Mouse (Mus musculus) embryonic facial prominence, embryonic 12.5 days (tissue): Measurements from ENCODE around the gene Mettl17. TPM values are rescaled to one million over a fixed set of nuclear protein-coding genes. Genes with fewer than 3 reads are reported as not detected.
A peak's percentile ranks its signal among the peaks of the same experiment; 100 is the strongest.

Experiments
- ATAC-seq: fragments of 200-750 bp; cut with Nextera tagmentation; 2 replicates; pipeline ENCODE4 v1.8.0; 2017; ENCODE audit not compliant: insufficient number of reproducible peaks, insufficient read depth, low FRiP score, low TSS enrichment
- H3K27ac ChIP-seq: fragments of 300-500 bp; sonication (generic); 2 replicates; pipeline ENCODE4 v1.5.1; 2016; ENCODE audit warnings: mild to moderate bottlenecking
- H3K27me3 ChIP-seq: fragments of 300-500 bp; sonication (generic); 2 replicates; pipeline ENCODE4 v1.6.1; 2016; ENCODE audit warnings: mild to moderate bottlenecking, moderate library complexity
- H3K36me3 ChIP-seq: fragments of 300-500 bp; sonication (generic); 2 replicates; pipeline ENCODE4 v1.6.1; 2016; ENCODE audit warnings: mild to moderate bottlenecking
- H3K4me1 ChIP-seq: fragments of 300-500 bp; sonication (generic); 2 replicates; pipeline ENCODE4 v1.6.1; 2016
- H3K4me2 ChIP-seq: fragments of 300-500 bp; sonication (generic); replicated peaks from 2 replicates; pipeline ENCODE4 v1.6.1; 2016; ENCODE audit warnings: mild to moderate bottlenecking, moderate library complexity
- H3K4me3 ChIP-seq: fragments of 300-500 bp; sonication (generic); 2 replicates; pipeline ENCODE4 v1.5.1; 2016; ENCODE audit warnings: mild to moderate bottlenecking
- H3K9ac ChIP-seq: fragments of 300-500 bp; sonication (generic); 2 replicates; pipeline ENCODE4 v1.6.1; 2016; ENCODE audit warnings: mild to moderate bottlenecking, moderate library complexity
- H3K9me3 ChIP-seq: fragments of 300-500 bp; sonication (generic); 2 replicates; pipeline ENCODE4 v1.6.1; 2016; ENCODE audit warnings: mild to moderate bottlenecking, moderate library complexity
- WGBS: fragments of 180-500 bp; shearing (Covaris S2); methylation state at CpG from one replicate; pipeline ENCODE4 v1.1.7; 2016; 5-methylcytosine and 5-hydroxymethylcytosine counted together
- polyA plus RNA-seq: library from polyadenylated mRNA; unstranded; fragments of >200 nt; fragmentation: Nextera tagmentation; extraction: Ambion mirVana; gene quantifications from 2 replicates; pipeline ENCODE4 v1.2.1, GENCODE M21; 2016

Gene Mettl17
- polyA plus RNA-seq, 1 experiment from 2014 or later: 55.5 TPM

DNA sequence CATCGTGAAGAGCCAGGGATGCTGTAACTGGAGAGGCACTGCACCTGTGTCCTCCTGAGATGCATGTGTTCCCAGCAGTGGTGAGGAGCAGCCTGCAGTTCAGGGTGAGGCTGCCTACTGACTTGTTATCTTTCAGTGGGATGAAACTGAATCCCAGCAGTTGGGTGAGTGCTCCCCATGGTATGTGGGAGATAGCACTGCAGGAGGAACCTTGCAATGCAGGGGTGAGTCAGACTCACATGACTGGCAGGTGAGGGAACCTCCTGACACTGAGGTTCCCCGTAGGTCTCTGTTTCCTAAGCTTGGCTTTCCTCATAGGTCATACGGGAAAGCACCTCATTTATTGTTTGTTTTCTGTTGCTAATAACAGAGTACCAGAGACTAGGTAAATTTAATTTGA lies 7.1 kb upstream of the Mettl17 start:
- H3K4me2 ChIP-seq: no peak overlapping the region
- H3K27me3 ChIP-seq: no peaks in the 10 kb centered on the region
- H3K27ac ChIP-seq: no peak overlapping the region
- no peaks in the 10 kb centered on the region for H3K9me3 ChIP-seq
- WGBS: 77% methylated on average over 3 of the region's 3 CpGs
- no peak for ATAC-seq
- H3K36me3 ChIP-seq: no peaks in the 10 kb centered on the region
- no peaks in the 10 kb centered on the region for H3K4me1 ChIP-seq
- no peak overlapping the region for H3K4me3 ChIP-seq
- no peak overlapping the region for H3K9ac ChIP-seq

DNA sequence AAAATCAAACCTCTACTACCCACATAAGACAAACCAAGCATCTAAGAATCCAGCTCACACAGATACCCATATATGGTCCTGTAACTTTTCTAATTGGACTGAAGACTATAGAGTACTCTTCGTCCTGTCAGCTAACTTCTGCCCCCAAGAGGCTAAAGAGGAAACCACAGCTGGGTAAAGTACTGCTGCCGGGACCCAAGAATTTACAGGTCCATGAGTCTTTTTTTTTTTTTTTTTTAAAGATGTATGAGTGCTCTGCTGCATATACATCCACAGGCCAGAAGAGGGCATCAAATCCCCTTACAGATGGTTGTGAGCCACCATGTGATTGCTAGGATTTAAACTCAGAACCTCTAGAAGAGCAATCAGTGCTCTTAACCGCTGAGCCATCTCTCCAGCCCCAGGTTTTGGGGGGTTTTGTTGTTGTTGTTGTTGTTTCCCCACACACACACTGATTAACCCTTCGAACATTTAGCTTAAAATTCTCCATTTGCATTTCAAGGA lies 1.1 kb upstream of the Mettl17 start:
- Histone ChIP-seq H3K36me3 (peaks cover 18% of the 10 kb centered on the region), H3K9me3 (no peaks in the 10 kb centered on the region), H3K27me3 (no peaks in the 10 kb centered on the region), H3K9ac (no peak overlapping the region), H3K4me1 (peaks cover 9% of the 10 kb centered on the region), H3K27ac (peak overlapping the region; percentile 90; the same call in 1 of the 2 replicates), H3K4me3 (peak overlapping the region; percentile 54), H3K4me2 (peak overlapping the region; percentile 80)
- 3% methylated on average over 4 of the region's 4 CpGs for WGBS
- ATAC-seq: 0 out of 2 replicates have a peak, but pooled peaks have one; percentile 17

DNA sequence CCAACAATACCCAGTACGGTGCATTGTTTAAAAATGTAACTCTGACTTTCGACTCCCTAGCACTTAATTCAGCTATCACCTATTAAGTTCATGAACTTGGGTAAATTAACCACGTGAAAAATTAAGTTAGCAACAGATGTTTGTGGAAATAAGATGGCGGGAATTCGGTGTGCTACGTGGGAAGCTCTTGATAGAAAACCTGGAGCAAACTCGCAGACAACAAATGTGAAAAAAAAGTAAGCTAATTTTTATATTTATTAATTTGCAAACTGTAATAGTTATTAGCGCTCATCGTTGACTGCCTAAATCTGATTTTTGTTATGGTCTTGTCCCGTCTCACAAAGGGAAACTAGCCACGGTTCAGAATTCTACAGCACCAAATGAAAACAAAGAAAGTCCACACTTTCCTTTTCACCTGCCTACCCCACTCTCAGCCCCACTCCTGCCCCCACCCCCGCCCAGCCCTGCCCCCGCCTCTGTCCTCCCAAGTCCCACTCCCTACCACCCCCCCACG lies 554 bp upstream of the Mettl17 start:
- ATAC-seq: peak; percentile 44
- Histone ChIP-seq H3K36me3 (peaks cover 23% of the 10 kb centered on the region), H3K4me1 (peaks cover 9% of the 10 kb centered on the region), H3K9me3 (no peaks in the 10 kb centered on the region), H3K4me3 (peak overlapping the region; percentile 54), H3K9ac (peak overlapping the region; percentile 40), H3K27me3 (no peaks in the 10 kb centered on the region), H3K27ac (peak overlapping the region; percentile 90), H3K4me2 (peak overlapping the region; percentile 80)
- 1% methylated on average over 14 of the region's 14 CpGs for WGBS

DNA sequence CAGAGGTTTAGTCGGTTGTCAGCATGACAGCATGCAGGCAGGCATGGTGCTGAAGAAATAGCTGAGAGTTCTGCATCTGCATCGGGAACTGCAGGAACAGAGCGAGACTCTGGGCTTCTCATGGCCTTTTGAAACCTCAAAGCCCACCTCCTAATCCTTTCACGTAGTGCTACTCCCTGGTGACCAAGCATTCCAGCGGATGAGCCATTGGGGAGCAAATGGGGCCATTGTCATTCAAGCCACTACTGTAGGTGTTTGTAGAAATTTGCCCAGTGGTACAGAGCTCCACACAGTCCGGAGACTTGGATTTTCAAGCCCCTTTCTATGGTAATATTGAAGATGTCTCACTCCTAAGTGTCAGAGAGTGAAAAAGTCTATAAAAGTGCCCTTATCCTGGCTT lies 1.4 kb downstream of the Mettl17 start:
- Histone ChIP-seq H3K4me3 (peak overlapping the region; percentile 54; the same call in 1 of the 2 replicates), H3K4me1 (peaks cover 9% of the 10 kb centered on the region), H3K36me3 (peaks cover 43% of the 10 kb centered on the region), H3K27ac (no peak overlapping the region), H3K27me3 (no peaks in the 10 kb centered on the region), H3K9me3 (no peaks in the 10 kb centered on the region), H3K4me2 (peak overlapping the region; percentile 80), H3K9ac (no peak overlapping the region; the same call in 1 of the 2 replicates)
- ATAC-seq: no peak
- WGBS: 61% methylated on average over 6 of the region's 6 CpGs

DNA sequence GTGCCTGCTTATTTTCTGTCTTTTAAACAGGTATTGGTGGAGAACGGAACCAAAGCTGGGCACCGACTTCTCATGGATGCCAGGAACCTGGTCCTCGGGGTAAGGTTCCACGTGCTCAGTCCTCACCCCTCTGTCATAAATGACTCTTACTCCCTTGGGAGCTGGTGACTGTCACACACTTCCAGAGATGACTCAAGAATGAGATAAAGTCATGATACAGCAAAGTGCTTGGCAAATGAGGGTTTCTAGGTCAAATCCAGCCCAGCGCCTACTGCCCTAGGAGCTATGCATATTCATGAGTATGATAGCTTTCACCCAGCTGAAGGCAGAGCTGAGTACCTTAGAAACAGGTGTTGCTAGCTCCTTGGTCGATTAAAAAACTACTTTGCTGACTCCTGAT lies 5.2 kb downstream of the Mettl17 start:
- 91% methylated on average over 6 of the region's 6 CpGs for WGBS
- no peak for ATAC-seq
- peaks cover 58% of the 10 kb centered on the region for H3K36me3 ChIP-seq
- H3K4me3 ChIP-seq: no peak overlapping the region
- no peak overlapping the region for H3K4me2 ChIP-seq
- H3K27ac ChIP-seq: no peak overlapping the region
- H3K4me1 ChIP-seq: peaks cover 9% of the 10 kb centered on the region
- no peaks in the 10 kb centered on the region for H3K9me3 ChIP-seq
- no peaks in the 10 kb centered on the region; the same call in 1 of the 2 replicates for H3K27me3 ChIP-seq
- H3K9ac ChIP-seq: no peak overlapping the region

DNA sequence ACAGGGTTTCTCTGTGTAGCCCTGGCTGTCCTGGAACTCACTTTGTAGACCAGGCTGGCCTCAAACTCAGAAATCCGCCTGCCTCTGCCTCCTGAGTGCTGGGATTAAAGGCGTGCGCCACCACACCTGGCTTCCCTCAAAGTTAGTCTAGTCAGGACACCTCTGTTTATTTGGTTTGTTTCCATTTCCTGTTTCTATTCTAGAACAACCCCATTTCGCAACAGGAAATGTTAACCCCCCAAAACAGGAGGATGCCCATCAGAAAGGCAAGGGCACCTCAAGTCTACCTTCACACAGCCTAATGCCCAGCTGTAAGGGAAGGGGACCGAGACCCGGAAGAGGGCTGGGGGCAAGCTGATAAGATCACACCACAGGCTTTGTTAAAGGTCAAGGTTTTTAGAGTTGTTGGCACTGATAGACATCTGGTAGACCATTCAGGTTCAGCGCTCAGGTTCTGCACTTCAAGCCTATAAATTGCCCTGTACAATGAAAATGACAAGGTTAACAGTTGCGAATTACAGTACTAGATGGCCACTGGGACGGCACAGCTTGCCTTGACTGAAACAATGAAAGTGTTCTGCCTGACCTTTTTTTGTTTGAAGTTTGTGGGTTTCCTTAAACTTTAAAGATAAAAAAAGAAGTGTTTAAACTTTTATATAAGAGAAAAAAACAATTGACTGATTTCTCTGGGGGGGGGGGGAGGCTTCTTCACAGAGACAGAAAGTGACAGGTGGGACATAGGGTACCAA lies 7.7 kb downstream of the Mettl17 start, which contains the start of gene Slc39a2:
Gene Slc39a2, plus strand, starts transcription at position 699 of the 749 bp plus-strand sequence.
- Histone ChIP-seq H3K4me3 (no peak within 1 kb of the TSS), H3K27ac (no peak within 1 kb of the TSS; the same call in 1 of the 2 replicates), H3K27me3 (no peaks in the 10 kb centered on the region; the same call in 1 of the 2 replicates), H3K4me1 (no peaks in the 10 kb centered on the region), H3K36me3 (peaks cover 49% of the 10 kb centered on the region), H3K4me2 (no peak within 1 kb of the TSS), H3K9ac (no peak within 1 kb of the TSS), H3K9me3 (no peaks in the 10 kb centered on the region)
- WGBS: 89% methylated on average over 9 of the region's 9 CpGs
- ATAC-seq: no peak

DNA sequence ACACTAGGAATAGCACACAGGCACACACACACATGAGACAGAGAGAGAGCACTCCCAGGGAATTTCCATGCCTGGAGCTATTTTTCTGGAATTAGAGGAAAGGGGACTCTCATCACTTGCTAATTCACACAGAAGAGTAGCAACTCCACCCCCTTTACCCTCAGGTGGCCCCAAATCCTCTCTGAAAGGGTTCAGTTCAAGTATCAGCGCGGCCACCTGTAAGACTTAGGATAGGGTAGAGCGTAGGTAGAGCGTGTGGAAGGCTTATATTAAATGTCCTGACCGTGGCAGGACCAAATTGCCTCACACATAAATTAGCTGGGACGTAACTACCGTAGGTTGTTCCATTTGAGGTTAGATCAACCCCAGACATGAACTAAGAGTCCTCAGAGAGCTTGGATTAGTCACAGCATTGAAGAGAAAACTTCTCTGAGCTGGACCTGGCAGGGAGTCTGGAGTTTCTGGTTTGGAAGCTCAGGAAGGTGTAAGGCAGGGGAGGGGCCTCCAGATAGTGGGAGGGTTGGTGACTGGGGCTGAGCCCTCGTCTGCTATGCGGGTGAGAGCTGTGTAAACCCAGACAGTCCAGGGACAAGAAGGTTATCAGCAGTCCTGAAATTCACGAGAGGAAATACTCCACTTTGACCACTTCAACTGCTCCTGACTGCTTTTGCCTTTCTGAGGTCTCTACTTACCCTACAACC lies 8.6 kb downstream of the Mettl17 start:
- no peaks in the 10 kb centered on the region for H3K4me1 ChIP-seq
- H3K9me3 ChIP-seq: no peaks in the 10 kb centered on the region
- H3K9ac ChIP-seq: no peak overlapping the region
- H3K4me2 ChIP-seq: no peak overlapping the region
- no peak overlapping the region for H3K4me3 ChIP-seq
- H3K27me3 ChIP-seq: no peaks in the 10 kb centered on the region; the same call in 1 of the 2 replicates
- no peak overlapping the region; the same call in 1 of the 2 replicates for H3K27ac ChIP-seq
- H3K36me3 ChIP-seq: peaks cover 41% of the 10 kb centered on the region
- ATAC-seq: no peak
- 25% methylated on average over 10 of the region's 10 CpGs for WGBS

DNA sequence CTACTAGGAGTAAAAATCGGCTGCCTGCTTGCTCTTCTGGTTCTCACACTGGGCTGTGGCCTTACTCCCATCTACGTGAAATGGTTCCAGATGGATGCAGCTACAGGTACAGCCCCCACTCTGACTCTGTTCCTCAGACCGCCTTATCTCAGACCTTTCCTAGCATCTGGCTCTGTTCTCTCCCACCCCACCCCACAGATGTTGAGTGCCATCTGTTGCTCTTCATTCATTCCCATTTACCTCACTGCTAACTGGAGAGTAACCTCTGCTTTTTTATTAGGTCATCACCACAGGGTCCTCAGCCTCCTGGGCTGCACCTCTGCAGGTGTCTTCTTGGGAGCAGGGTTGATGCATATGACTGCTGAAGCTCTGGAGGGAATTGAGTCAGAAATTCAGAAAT lies 9.2 kb downstream of the Mettl17 start:
- 55% methylated on average over 3 of the region's 3 CpGs for WGBS
- Histone ChIP-seq H3K4me1 (no peaks in the 10 kb centered on the region), H3K36me3 (peaks cover 38% of the 10 kb centered on the region), H3K9ac (no peak overlapping the region), H3K9me3 (no peaks in the 10 kb centered on the region), H3K4me2 (no peak overlapping the region), H3K4me3 (no peak overlapping the region), H3K27me3 (no peaks in the 10 kb centered on the region; the same call in 1 of the 2 replicates), H3K27ac (no peak overlapping the region; the same call in 1 of the 2 replicates)
- no peak for ATAC-seq

DNA sequence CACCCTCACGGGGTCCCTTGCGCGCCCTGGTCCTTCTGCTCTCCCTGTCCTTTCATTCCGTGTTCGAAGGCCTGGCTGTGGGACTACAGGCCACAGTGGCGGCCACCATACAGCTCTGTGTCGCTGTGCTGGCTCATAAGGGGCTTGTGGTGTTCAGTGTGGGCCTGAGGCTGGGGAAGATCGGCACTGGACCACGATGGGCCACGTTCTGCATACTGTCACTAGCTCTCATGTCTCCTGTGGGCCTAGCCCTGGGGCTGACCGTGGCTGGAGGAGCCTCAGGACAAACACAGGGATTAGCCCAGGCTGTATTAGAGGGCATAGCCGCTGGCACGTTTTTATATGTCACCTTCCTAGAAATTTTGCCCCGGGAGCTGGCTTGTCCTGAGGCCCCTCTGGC lies 10.4 kb downstream of the Mettl17 start:
- Histone ChIP-seq H3K4me1 (no peaks in the 10 kb centered on the region), H3K27ac (no peak overlapping the region), H3K4me3 (no peak overlapping the region), H3K36me3 (peaks cover 25% of the 10 kb centered on the region), H3K9me3 (no peaks in the 10 kb centered on the region), H3K27me3 (no peaks in the 10 kb centered on the region; the same call in 1 of the 2 replicates), H3K9ac (no peak overlapping the region; the same call in 1 of the 2 replicates), H3K4me2 (no peak overlapping the region)
- no peak for ATAC-seq
- WGBS: 82% methylated on average over 14 of the region's 14 CpGs

DNA sequence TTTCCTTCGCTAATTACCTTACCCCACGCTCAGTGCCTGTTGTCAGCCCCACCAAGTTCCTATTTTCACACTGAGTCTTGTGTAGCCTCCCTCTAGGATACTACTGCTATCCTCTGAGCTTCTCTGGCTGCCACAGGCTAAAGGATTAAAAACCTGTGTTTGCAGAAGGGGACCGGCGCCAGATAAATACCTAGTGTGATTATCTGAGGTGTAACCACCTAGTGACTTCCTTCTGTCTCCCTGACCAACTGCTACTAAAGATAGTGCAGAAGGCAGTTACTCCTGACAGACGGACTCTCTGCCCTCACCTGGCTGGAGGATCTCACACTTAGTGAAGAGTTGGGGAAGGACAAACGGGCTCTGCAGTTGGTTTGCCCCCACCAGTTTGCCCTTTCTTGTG lies 11.4 kb downstream of the Mettl17 start:
- no peaks in the 10 kb centered on the region for H3K9me3 ChIP-seq
- H3K4me2 ChIP-seq: no peak overlapping the region
- no peaks in the 10 kb centered on the region; the same call in 1 of the 2 replicates for H3K27me3 ChIP-seq
- no peak overlapping the region for H3K4me3 ChIP-seq
- H3K27ac ChIP-seq: no peak overlapping the region
- H3K36me3 ChIP-seq: peaks cover 15% of the 10 kb centered on the region
- no peak overlapping the region for H3K9ac ChIP-seq
- no peaks in the 10 kb centered on the region for H3K4me1 ChIP-seq
- WGBS: 78% methylated on average over 6 of the region's 6 CpGs
- no peak for ATAC-seq

DNA sequence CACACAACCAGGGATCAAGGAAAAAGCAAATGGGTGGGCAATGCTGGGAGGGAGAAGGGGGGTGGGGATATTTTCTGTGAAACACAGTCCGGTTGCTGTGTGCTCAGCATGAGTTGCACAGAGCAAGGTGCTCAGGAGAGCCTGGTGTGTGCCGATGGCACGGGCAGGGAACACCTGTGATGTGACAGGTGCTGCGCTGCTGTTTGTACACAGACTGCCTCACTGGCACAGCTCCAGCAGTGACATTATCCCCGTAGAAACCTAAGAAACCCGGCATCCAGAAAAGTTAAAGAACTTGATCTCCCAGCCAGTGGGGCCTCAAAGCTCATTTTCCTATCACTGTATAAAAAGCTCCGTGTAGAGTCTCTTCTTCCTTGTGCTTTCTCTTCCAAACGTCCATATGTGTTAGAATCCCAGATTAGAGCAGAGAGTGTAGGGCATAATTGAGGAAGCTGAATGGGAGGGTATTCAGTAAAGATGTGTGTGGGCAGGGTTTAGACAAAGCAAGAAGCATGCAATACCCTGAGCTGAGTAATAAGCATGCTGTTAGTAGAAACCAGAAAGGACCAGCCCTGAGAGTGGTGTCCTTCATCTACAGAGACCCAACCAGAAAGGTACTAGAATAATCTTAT lies 12.0 kb downstream of the Mettl17 start:
- ATAC-seq: peak; percentile 59; the same call in 1 of the 2 replicates
- Histone ChIP-seq H3K9me3 (no peaks in the 10 kb centered on the region), H3K9ac (no peak overlapping the region), H3K4me3 (no peak overlapping the region), H3K27me3 (no peaks in the 10 kb centered on the region), H3K4me1 (no peaks in the 10 kb centered on the region), H3K27ac (no peak overlapping the region), H3K36me3 (peaks cover 9% of the 10 kb centered on the region), H3K4me2 (no peak overlapping the region)
- WGBS: 76% methylated on average over 8 of the region's 8 CpGs
